Mouse (Mus musculus): ENCODE data around the gene Cdkn1c. TPM values are rescaled to one million over a fixed set of nuclear protein-coding genes. Genes with fewer than 3 reads are reported as not detected.
A peak's percentile ranks its signal among the peaks of the same experiment; 100 is the strongest.

Gene Cdkn1c
- polyA plus RNA-seq, 2 experiments = 71.0 to 161 TPM

- 35% methylated on average over 60 of the region's 60 CpGs for WGBS (ENCODE audit: insufficient replicate concordance)
- Histone ChIP-seq H3K4me3 (ENCODE audit: insufficient read depth in 1 of 2, low read depth in 2 of 2, low read length in 2 of 2) (peak overlapping the region; percentile 26 to 41), H3K4me2 (ENCODE audit: low read depth) (peak overlapping the region; percentile 51), H3K9ac (replicated peaks) (no peak overlapping the region), H3K9me3 (ENCODE audit: control insufficient read depth, low read length) (peaks cover 14% of the 10 kb centered on the region), H3K27me3 (ENCODE audit: control insufficient read depth, insufficient read depth, low read length) (peaks cover 27% of the 10 kb centered on the region), H3K36me3 (replicated peaks; ENCODE audit: control insufficient read depth, insufficient read depth, low read depth) (no peaks in the 10 kb centered on the region), H3K27ac (no peak overlapping the region), H3K4me1 (replicated peaks; ENCODE audit: control insufficient read depth in 2 of 2, insufficient read depth in 2 of 2, low read length in 1 of 2) (0 out of 4 replicates have a peak, but pooled peaks cover 0 to 3% of the 10 kb centered on the region in 2 experiments)
- ATAC-seq (ENCODE audit: insufficient read depth) (peak; percentile 3; the same call in 1 of the 2 replicates), DNase-seq (ENCODE audit: low read depth in 3 of 3, low spot score in 3 of 3) (no peak)
- no peak for TF ChIP-seq CTCF (IDR thresholded peaks at IDR 0.05; ENCODE audit: low read depth)
- TF ChIP-seq EP300 (IDR thresholded peaks at IDR 0.05; ENCODE audit: low read depth) = no peak
Measured at GRCm38 (mm10) chr7:143460217-143460834, 524 bp downstream of the Cdkn1c start.

- 33% methylated on average over 100 of the region's 100 CpGs for WGBS (ENCODE audit: insufficient replicate concordance)
- ATAC-seq (ENCODE audit: insufficient read depth) = no peak
- TF ChIP-seq EP300 (IDR thresholded peaks at IDR 0.05; ENCODE audit: low read depth) = no peak
- TF ChIP-seq CTCF (IDR thresholded peaks at IDR 0.05; ENCODE audit: low read depth) = no peak
- no peak for DNase-seq (ENCODE audit: low read depth in 3 of 3, low spot score in 3 of 3)
- H3K4me1 ChIP-seq (replicated peaks; ENCODE audit: control insufficient read depth in 2 of 2, insufficient read depth in 2 of 2, low read length in 1 of 2) = 0 out of 4 replicates have a peak, but pooled peaks cover 0 to 3% of the 10 kb centered on the region in 2 experiments
- peak overlapping the region; percentile 36 to 41 for H3K4me3 ChIP-seq (ENCODE audit: insufficient read depth in 1 of 2, low read depth in 2 of 2, low read length in 2 of 2)
- H3K27me3 ChIP-seq (ENCODE audit: control insufficient read depth, insufficient read depth, low read length) = peaks cover 24% of the 10 kb centered on the region
- no peak overlapping the region for H3K9ac ChIP-seq (replicated peaks)
- peaks cover 14% of the 10 kb centered on the region for H3K9me3 ChIP-seq (ENCODE audit: control insufficient read depth, low read length)
- peak overlapping the region; percentile 27 for H3K4me2 ChIP-seq (ENCODE audit: low read depth)
- no peaks in the 10 kb centered on the region for H3K36me3 ChIP-seq (replicated peaks; ENCODE audit: control insufficient read depth, insufficient read depth, low read depth)
- H3K27ac ChIP-seq = no peak overlapping the region
Measured at GRCm38 (mm10) chr7:143459332-143460211, 1.3 kb downstream of the Cdkn1c start.

- no peak for DNase-seq (ENCODE audit: low read depth in 3 of 3, low spot score in 3 of 3)
- Histone ChIP-seq H3K9ac (replicated peaks) (no peak overlapping the region; the same call in 1 of the 2 replicates), H3K27me3 (ENCODE audit: control insufficient read depth, insufficient read depth, low read length) (peaks cover 24% of the 10 kb centered on the region), H3K9me3 (ENCODE audit: control insufficient read depth, low read length) (peaks cover 14% of the 10 kb centered on the region), H3K36me3 (replicated peaks; ENCODE audit: control insufficient read depth, insufficient read depth, low read depth) (no peaks in the 10 kb centered on the region), H3K4me2 (ENCODE audit: low read depth) (peak overlapping the region; percentile 27), H3K27ac (no peak overlapping the region), H3K4me3 (ENCODE audit: insufficient read depth in 1 of 2, low read depth in 2 of 2, low read length in 2 of 2) (peak overlapping the region; percentile 36 to 41), H3K4me1 (replicated peaks; ENCODE audit: control insufficient read depth in 2 of 2, insufficient read depth in 2 of 2, low read length in 1 of 2) (no peaks in the 10 kb centered on the region)
- no peak for ATAC-seq (ENCODE audit: insufficient read depth)
- TF ChIP-seq CTCF (IDR thresholded peaks at IDR 0.05; ENCODE audit: low read depth) = no peak
- no peak for TF ChIP-seq EP300 (IDR thresholded peaks at IDR 0.05; ENCODE audit: low read depth)
- WGBS (ENCODE audit: insufficient replicate concordance) = 26% methylated on average over 38 of the region's 38 CpGs
Measured at GRCm38 (mm10) chr7:143458963-143459331, 1.9 kb downstream of the Cdkn1c start.

GRCm38 (mm10) chr7:143447130-143447529 is 13.7 kb downstream of the Cdkn1c start:
- H3K9ac ChIP-seq (replicated peaks) = no peak overlapping the region
- no peaks in the 10 kb centered on the region for H3K9me3 ChIP-seq (ENCODE audit: control insufficient read depth, low read length)
- no peak for TF ChIP-seq CTCF (IDR thresholded peaks at IDR 0.05; ENCODE audit: low read depth)
- no peak for TF ChIP-seq EP300 (IDR thresholded peaks at IDR 0.05; ENCODE audit: low read depth)
- 38% methylated on average over 2 of the region's 2 CpGs for WGBS (ENCODE audit: insufficient replicate concordance)
- H3K27me3 ChIP-seq (ENCODE audit: control insufficient read depth, insufficient read depth, low read length) = peaks cover 36% of the 10 kb centered on the region
- H3K36me3 ChIP-seq (replicated peaks; ENCODE audit: control insufficient read depth, insufficient read depth, low read depth) = no peaks in the 10 kb centered on the region
- H3K4me1 ChIP-seq (replicated peaks; ENCODE audit: control insufficient read depth in 2 of 2, insufficient read depth in 2 of 2, low read length in 1 of 2) = no peaks in the 10 kb centered on the region
- DNase-seq (ENCODE audit: low read depth in 3 of 3, low spot score in 3 of 3) = no peak
- H3K4me2 ChIP-seq (ENCODE audit: low read depth) = no peak overlapping the region
- ATAC-seq (ENCODE audit: insufficient read depth) = no peak
- H3K27ac ChIP-seq = no peak overlapping the region
- H3K4me3 ChIP-seq (ENCODE audit: insufficient read depth in 1 of 2, low read depth in 2 of 2, low read length in 2 of 2) = no peak overlapping the region

Measured in liver, embryonic 14.5 days (tissue).